Mouse (Mus musculus): ENCODE results near the gene Gm19426. TPM values are rescaled to one million over a fixed set of nuclear protein-coding genes. Genes with fewer than 3 reads are reported as not detected.
A peak's percentile ranks its signal among the peaks of the same experiment; 100 is the strongest.

Gm19426 gene
- 1 to 10 TPM in 1 of 2 experiments, under 1 TPM in 1; 0.98 to 1.7 TPM for total RNA-seq (2021)
- long read RNA-seq, experiment 1, partial matches to known transcripts: 0 of 1 reads
- long read RNA-seq, experiment 1, other reads (novel, unspliced or antisense): 0 of 1 reads
- long read RNA-seq, experiment 2: 0 reads

DNA sequence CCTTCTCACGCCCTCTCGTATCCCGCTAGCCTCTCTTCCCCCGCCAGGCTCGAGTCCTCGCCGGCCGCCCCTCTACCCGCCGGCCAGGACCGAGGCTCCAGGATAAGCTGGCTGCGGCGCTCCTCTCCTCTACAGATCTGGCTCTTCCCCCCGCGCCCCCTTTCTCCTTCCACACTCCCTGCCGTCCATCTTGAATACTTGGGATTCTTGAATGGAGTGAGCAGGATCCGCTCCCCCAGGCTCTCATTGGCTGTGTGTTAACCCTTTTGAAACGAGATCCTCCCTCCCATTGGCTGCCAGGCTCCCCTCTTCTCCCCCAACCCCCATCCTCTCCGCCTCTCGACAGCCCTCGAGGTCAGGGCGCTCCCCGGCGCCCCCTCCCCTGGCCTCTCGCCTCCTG lies at the start of gene Gm19426:
Gm19426 (minus strand) TSS at position 95 of the 400 bp plus-strand sequence.
- DNase-seq: peak; percentile 65 to 72

DNA sequence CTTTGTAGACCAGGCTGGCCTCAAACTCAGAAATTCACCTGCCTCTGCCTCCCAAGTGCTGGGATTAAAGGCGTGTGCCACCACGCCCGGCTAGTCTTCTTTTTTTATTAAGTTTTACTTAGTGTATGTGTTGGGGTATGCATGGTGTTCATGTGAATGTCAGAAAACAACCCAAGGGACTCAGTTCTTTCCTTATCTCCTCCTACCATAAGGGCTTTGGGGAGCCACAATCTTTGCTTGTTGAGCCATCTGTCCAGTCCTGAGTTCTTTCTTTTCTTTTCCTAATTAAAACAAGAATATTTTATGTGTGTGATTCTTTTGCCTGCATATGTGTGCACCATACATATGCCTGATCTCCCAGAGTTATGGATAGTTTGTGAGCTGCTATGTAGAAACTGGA lies 49.7 kb upstream of the Gm19426 start:
- DNase-seq: no peak

DNA sequence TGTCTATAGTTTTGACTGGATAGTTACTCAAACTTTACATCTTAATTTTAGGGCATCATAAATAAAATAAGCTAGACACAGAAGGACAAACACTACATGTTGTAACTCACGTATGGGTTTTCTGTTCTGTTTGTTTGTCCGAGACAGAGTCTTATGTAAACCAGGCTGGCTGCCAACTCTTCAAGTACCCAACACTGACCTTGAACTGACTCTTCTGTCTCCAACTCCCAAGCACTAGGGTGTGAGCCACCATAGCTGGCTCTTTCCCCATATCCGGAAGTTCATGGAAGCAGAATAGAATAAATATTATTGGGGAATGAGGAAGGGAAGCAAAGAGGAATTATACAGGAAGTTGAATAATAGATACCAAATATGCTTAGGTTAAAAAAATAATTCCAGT lies 49.1 kb upstream of the Gm19426 start:
- peak; percentile 61 to 62 for DNase-seq

DNA sequence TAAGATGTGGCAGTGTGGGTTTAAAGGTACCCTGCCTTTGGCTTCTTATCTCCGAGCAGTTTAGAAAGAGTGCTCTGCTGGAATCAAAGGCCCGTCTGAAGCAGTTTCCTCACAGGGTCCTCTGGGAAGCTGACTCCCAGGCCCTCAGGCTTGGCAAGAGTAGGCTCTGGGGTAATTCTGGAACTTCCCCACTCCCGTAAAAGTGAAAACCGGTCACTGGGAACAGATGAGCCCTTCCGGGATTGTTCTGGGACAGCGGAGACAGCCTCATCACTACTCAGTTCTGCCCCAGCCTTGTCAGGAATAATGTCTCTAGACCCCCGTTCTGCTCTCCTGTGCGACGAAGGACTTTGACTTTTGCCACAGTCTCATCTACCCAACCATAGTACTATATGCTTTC lies 47.0 kb upstream of the Gm19426 start:
- peak; percentile 31 to 47 for DNase-seq

DNA sequence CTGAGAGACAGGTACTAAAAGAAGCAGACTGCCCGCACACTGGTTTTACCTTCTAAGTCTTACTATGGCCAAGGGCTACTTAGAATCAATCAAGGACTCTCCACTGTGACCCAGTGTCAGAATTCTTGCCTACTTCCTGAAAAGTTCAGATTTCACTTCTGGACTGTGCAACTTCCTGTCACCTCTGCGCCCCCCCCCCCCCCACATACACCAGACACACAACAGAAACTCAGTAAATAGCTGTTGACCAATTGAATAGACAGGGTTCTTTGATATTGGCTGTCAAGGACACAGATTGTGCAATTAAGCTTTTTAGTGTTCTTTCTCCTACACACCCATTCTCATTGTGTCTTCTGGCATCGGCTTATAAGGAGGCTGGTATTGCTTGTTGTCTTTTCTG lies 44.9 kb upstream of the Gm19426 start:
- no peak for DNase-seq

DNA sequence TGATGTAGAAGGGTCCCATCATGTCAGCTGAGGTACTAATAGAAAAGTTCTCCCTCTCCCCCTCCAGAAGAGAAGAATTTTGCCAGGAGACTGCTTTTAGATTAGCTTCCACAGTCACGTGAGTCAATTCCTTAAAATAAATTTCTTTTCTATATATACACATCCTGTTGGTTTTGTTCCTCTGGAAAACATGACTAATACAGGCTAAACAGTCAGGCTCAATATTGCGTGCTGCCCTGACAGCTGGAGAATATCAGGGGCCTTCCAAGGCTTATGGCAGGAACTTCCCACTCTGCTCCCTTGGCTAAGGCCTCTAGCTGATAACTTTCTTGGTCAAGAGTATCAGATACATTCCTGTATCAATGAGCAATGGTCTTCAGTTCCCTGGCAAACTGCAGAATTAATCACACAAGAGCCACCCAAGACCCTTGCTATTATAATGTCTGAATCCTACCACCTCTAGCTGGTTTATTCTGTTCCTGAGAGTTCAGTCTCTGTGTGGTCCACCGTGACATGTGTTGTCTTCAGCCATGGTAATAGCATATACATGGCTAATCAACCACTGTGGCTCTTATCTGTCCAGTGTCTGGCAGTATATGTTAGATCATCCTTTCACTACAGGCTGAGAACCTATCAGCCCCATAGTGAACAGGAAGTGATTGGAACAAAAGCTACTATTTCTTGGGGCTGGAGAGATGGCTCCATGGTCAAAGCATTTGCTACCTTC lies 40.5 kb upstream of the Gm19426 start:
- peak; percentile 58 to 67 for DNase-seq

DNA sequence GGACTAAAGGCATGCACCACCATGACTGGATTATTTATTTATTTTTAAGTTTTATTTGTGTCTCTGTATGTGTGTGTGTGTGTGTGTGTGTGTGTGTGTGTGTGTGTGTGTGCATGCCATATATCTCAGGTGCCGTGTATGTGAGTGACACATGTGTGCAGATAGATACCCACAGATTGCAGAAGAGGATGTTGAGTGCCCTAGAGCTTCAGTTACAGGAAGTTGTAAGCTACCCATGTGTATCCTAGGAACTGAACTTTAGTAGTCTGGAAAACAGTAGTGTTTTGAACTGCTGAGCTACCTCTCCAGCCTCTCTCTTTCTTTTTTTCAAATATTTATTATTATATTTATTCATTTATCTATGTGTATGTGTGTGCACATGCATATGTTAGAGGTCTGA lies 39.9 kb upstream of the Gm19426 start:
- DNase-seq: no peak

DNA sequence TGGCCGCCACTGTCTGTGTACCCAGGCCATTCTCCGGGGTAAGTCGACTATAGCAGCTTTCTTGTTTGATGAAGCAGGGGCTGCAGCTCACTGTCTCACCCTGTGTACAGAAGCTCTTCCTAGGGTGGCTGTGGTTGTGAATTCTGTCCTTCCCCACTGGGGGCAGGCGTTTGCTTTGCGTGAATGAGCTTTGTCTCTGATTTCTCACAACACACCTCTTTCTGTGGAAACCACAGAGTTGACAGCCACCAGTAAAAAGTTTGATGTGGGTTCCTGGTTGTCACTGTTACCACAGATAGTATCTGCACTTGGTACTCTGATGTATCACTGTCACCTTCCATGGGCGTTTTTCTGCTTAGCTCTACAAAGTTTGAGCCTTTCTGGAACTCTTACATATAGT lies 35.8 kb upstream of the Gm19426 start:
- DNase-seq: peak; percentile 19 to 24

DNA sequence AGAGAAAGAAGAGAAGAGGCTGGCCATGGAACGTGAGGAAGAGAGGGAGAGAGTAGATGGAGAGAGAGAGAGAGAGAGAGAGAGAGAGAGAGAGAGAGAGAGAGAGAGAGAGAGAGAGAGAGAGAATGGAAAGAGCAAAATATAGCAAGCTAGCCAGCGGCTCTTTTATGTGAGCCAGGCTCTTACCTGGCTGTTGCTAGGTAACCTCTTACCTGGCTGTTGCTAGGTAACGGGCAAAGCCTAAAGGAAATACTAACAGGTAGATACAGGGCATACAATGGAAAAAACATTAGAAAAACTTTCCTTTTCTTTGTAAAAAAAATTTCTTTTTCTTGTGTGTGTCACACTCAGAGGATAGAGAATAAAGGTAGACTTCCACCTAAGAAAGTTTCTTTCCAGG lies 34.3 kb upstream of the Gm19426 start:
- DNase-seq: no peak

DNA sequence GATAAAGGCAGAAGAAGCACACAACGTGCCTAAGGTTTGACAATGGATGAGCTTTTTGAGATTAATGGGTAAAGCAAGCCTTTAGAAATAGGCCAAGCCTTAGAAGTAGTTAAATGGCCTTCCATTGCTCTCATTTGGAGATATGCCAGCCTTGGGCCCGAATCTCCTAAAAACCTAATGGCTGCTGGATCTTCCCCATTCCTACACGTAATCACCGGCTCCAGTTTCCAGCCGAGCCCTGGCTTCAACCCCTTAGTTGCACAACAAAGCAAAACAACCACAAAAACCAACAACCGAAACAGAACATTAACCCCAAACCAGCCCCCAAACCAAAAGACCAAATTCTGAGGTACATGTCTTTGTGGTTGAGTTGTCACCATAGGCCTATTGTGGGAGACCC lies 32.2 kb upstream of the Gm19426 start:
- DNase-seq: peak; percentile 61 to 66

DNA sequence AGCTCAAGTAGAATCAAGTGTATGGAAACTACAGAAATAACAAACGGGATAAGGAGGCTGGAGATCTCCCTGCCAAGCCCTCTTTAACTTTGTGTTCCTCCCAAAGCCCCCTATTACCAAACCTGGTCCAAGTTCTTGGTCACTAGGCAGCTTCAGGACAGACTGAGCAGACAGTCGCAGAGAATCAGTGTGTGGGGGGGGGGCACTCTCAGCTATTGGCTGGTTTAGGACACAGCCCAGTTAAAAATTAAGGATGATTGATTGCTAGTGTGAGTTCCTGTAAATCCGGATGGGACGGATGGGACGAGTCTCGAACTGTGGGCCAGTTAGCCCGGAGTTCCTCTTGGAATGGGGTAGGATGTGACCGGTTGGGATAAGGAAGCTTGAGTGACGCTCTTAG lies 31.8 kb upstream of the Gm19426 start, which contains the start of gene Serping1:
Serping1 (minus strand) TSS at position 204 of the 400 bp plus-strand sequence.
- peak; percentile 28 to 44 for DNase-seq

DNA sequence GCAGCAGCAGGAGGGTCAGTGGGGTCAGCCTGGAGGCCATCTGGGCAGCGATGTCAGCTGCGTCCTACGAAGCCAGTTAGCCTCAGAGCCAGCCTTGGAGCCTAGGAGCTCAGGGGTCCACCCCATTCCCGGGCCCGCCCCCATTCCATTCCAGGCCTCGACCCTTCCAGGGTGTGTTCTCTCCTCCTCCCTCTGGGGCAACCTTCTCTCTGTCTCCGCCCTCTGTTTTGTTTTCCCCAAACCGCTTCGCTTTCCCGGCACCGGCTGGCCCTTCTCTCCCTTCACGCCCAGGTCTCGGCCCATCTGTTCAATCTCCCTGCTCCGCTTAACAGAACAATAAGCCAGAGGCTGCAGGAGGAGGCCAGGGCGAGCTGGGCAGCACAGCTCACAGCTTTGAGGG lies 31.3 kb upstream of the Gm19426 start:
- peak; percentile 85 to 94 for DNase-seq

DNA sequence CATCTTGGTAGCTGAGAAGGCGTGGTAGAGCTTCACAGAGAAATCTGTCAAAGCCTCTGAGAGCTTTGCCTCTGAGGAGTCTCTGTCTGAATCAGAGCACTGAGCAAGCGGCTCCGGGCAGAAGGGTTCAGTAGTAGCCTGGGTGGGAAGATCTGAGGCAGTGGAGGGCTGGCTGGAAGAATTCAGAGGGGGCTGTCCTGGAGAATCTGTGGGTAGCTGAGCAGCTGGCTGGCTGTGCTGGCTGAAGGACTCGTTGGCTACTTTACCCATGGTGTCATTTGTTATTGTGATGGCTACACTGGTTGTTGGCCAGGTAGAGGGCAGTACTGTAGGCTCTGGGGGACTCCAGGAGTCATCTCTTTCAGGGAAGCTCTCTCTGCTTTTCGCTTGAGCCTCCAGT lies 29.7 kb upstream of the Gm19426 start:
- DNase-seq: peak; percentile 16 to 30

DNA sequence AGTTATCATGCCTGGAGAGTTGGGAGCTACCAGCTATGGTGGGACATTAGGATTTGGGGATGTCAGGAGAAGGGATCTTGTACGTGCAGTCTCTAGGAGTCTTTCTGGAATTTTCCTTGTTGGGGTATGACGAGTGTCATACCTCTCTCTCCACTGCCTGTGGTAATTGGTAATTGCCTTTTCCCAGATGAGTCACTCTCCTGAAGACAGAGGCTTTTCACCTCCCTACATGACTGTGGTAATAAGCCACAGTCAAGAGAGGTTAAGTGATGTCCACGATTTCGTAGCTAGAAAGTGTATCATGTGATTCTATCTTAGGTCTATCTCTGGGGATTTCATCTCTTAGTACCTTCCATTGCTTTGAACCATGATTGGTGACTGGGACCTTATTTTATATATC lies 29.0 kb upstream of the Gm19426 start:
- no peak for DNase-seq

DNA sequence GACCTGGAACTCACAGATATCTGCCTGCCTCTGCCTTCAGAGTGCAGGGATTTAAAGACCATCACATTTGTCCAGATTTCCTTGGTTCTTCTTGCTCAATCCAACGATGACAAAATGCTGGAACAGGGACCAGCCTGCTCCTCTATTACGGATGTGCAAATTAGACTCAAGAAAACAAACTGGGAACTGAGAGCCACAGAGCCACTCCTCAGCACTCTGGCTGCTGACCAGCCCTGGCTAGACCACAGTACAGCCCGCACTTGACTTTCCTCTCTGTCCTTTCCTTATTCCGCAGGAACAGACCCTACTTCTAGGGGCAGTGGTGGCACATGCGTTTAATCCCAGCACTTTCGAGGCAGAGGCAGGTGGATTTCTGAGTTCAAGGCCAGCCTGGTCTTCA lies 27.0 kb upstream of the Gm19426 start:
- DNase-seq: peak; percentile 74 to 79

DNA sequence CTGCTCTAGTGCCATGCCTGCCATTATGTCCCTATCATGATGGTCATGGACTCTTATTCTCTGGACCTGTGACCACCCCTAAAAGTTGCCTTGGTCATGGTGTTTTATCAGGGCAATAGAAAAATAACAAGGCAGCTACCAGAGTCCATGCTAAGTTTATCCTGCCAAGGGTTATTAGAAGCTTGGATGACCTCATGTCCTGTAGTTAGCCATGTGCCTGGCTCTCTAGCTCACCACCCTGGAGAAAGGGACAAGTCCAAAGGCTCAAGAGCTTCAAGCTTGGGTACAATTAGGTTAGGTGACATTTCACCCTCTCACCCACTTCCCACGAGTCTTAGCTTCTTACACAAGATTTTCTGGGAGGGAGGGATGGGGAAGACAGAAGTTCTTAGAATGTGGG lies 19.4 kb upstream of the Gm19426 start:
- no peak for DNase-seq

DNA sequence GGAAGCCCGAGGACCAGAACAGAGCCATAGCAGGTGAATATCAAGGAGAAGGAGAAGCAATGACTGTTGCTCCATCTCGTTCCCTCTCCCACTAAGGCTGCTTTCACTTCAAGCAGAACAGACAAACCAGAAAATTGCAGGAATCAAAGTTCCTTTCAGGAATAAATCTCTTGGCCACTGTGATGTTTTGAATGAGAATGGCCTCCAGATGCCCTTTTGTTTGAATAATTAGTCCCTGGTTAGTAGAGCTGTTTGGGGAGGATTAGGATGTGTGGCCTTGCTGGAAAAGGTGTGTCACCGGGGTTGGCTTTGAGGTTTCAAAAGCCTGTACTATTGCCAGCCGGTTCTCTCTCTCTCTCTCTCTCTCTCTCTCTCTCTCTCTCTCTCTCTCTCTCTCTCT lies 18.8 kb upstream of the Gm19426 start:
- no peak for DNase-seq

DNA sequence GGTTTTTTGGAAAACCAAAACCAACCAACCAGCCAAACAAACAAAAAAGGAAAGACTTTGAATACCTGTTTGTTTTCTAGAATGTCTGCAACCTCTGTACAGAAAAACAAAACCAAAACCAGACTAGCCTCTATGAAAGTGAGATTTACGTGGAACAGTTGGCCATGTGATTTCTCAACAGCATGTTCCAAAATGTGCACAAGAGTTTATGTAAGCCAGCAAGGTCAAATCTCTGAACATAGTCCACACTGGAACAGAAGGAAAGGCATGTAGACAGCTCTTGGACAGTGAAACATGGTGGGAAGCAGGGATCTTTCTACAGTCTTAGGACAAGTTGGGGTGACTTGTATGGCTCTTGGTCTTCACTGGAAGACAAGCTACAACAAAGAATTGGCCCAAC lies 18.4 kb upstream of the Gm19426 start:
- DNase-seq: no peak

DNA sequence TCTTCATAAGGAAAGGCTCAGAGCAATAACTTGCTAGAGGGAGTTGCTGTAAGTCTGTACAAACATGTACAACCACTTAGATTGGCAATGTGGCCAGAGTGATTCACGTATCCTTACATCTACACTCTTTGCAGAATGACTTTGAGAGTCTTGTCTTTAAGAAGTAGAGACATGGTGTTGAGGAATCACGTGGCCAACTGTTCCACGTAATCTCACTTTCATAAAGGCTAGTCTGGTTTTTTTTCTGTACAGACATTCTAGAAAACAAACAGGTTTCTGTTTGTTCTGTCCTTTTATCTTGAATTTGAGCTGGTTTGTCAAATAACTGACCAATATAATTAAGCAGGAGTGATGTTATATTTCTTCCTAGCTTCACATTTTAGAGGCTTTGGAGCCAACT lies 17.9 kb upstream of the Gm19426 start:
- DNase-seq: no peak

DNA sequence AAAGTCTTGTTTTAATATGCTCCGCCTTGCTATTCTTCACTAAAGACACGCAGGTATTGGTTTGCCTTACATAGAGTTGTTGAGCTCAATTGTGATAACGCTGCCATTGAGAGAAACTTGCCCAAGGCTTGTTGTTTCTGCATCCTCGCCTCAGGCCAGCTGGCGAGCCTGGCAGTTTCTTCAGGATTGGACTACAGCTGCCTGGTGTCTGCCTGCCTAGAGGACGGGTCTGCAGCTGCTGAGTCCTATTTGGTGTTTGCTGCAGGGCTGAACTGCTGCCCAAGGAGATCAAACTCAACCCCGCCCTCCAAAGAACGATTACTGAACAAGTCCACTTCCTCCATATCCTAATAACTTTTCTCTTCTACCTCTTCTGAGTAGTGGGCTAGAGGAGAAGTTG lies 17.3 kb upstream of the Gm19426 start:
- no peak for DNase-seq

DNA sequence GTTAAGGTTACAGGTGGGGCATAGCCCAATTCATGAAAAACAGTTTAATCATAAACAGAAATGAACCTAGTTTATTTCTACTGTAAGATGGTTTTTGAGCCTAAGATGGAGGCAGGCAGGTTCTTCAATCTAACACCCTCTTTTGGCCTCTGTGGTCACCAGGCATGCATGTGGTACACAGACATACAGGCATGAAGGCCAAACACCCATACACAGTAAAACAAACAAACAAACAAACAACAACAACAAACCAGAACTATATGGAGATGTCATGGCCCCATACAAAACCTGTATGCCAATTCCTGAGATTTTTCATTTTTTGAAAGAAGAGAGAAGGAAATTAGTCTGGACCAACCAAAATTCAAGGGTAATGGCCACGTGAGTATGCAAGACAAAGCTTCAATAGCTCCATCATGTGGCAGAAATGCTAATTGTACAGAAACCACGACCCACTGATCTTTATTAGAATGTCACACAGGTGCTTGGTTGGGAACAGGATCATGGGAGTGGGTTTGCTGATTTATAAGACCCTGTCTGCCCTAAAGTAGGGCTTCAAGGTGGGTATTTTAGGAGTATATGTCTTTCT lies 15.2 kb upstream of the Gm19426 start:
- peak; percentile 42 to 77 for DNase-seq

DNA sequence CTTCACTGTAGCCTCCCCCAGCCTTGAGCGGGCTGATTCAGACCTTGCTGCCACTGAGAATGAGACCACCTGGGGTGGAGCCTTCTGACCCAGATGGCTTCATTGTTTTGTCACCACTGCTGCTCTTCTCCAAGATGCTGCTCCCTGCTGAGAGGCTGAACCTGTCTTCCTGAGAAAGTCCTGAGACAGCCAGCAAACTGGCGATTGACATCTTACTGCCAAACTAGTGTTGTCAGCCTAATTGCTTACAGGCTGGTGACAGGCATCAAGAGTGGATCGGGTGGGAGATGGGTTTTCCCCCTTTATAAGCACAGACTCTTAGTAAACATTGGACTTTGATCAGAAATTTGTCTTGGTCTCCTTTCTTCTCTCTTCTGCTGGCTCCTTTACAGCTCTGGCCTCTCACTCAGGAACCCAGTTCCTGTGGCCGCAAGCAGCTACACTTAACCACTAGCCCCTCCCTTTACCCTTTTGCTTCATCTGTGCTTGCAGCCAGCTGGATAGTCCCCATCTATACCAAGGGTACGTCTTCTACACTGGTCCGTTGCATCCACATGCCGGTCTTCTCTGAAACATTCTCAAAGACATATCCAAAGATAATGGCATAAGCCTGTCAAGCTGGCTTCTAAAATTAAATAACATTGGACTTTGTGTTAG lies 13.7 kb upstream of the Gm19426 start:
- no peak for DNase-seq

DNA sequence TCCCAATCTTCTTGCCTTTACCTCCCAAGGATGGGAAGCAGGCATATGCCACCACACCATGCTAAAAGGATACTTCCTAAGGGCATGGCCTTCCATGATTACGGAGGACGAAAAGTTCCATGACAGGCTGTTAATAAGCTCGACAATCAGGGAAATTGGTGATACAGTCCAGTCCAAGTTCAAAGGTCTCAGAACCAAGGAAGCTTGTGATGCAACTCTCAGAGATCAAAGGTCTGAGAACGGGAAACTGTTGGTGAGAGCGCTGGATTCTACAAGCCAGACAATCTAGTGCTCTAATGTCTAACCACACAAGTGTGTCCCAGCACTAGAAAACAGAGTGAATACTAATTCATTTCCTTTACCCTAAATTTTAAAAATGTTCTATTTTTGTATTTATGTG lies 12.8 kb upstream of the Gm19426 start:
- no peak for DNase-seq

Measured in heart, adult 18-20 months (tissue).